Mouse (Mus musculus) C2C12 (cell line): ENCODE data around the gene Sav1. TPM values are rescaled to one million over a fixed set of nuclear protein-coding genes. Genes with fewer than 3 reads are reported as not detected.
A peak's percentile ranks its signal among the peaks of the same experiment; 100 is the strongest.

Experiments
- H3K27me3 ChIP-seq: one replicate; pipeline ENCODE4 v1.6.1; 2011; ENCODE audit not compliant: control insufficient read depth, insufficient read depth, insufficient read length
- H3K36me3 ChIP-seq: one replicate; pipeline ENCODE4 v1.6.1; 2011; ENCODE audit not compliant: control insufficient read depth, insufficient read depth
- H3K4me3 ChIP-seq: one replicate; pipeline ENCODE4 v1.5.1; 2011; ENCODE audit warnings: mild to moderate bottlenecking, control low read depth; ENCODE audit not compliant: poor library complexity, insufficient read depth, severe bottlenecking
- H3K79me2 ChIP-seq: one replicate; pipeline ENCODE4 v1.6.1; 2011; ENCODE audit not compliant: control insufficient read depth, insufficient read depth
- H3K79me3 ChIP-seq: one replicate; pipeline ENCODE4 v1.6.1; 2011; ENCODE audit warnings: low read depth, control low read depth
- H3ac ChIP-seq: one replicate; pipeline ENCODE3; 2011; ENCODE audit warnings: low read depth; ENCODE audit not compliant: control insufficient read depth, insufficient read length
- CEBPB ChIP-seq: IDR thresholded peaks from one replicate; pipeline ENCODE4 v1.6.1; 2011; ENCODE audit warnings: low read depth, mild to moderate bottlenecking, control low read depth, moderate library complexity
- CTCF ChIP-seq: IDR thresholded peaks from one replicate; pipeline ENCODE4 v1.5.1; 2011; ENCODE audit not compliant: control insufficient read depth, insufficient read depth, insufficient read length
- FOSL1 ChIP-seq: IDR thresholded peaks from one replicate; pipeline ENCODE4 v1.8.0; 2011; ENCODE audit warnings: mild to moderate bottlenecking, low read length; ENCODE audit not compliant: poor library complexity, insufficient read depth, severe bottlenecking
- MAX ChIP-seq: IDR thresholded peaks from one replicate; pipeline ENCODE4 v1.6.1; 2011; ENCODE audit warnings: mild to moderate bottlenecking, control low read depth
- MYOD1 ChIP-seq: IDR thresholded peaks from one replicate; pipeline ENCODE4 v1.6.1; 2011; ENCODE audit warnings: low read depth; ENCODE audit not compliant: control insufficient read depth, insufficient read length
- MYOG ChIP-seq: IDR thresholded peaks from one replicate; pipeline ENCODE4 v1.6.1; 2011; ENCODE audit not compliant: control insufficient read depth, insufficient read length; ENCODE audit errors: extremely low read depth
- USF1 ChIP-seq: IDR thresholded peaks from one replicate; pipeline ENCODE4 v1.6.1; 2011; ENCODE audit warnings: low read depth, mild to moderate bottlenecking, control low read depth, moderate library complexity
- polyA plus RNA-seq: library from polyadenylated mRNA; unstranded; fragments of >200 nt; fragmentation: generic; extraction: Trizol; gene quantifications from one replicate; pipeline ENCODE4 v1.2.1, GENCODE M21; 2012; ENCODE audit warnings: missing spikeins

Gene Sav1
- polyA plus RNA-seq, 1 experiment: 25.3 TPM

- Histone ChIP-seq H3ac (no peak overlapping the region), H3K4me3 (no peak overlapping the region), H3K79me2 (no peaks in the 10 kb centered on the region), H3K27me3 (no peaks in the 10 kb centered on the region), H3K79me3 (no peaks in the 10 kb centered on the region), H3K36me3 (peaks cover 42% of the 10 kb centered on the region)
- TF ChIP-seq MAX: no peak
- TF ChIP-seq CTCF: no peak
- TF ChIP-seq CEBPB: no peak
- TF ChIP-seq MYOD1: no peak
- TF ChIP-seq FOSL1: no peak
- no peak for TF ChIP-seq MYOG
- TF ChIP-seq USF1: no peak
Observed at GRCm38 (mm10) chr12:70011681-70012080, 24.9 kb upstream of the Sav1 start.

- Histone ChIP-seq H3ac (no peak overlapping the region), H3K79me3 (no peaks in the 10 kb centered on the region), H3K79me2 (no peaks in the 10 kb centered on the region), H3K36me3 (peaks cover 39% of the 10 kb centered on the region), H3K27me3 (no peaks in the 10 kb centered on the region), H3K4me3 (no peak overlapping the region)
- TF ChIP-seq CTCF (no peak), MYOD1 (no peak), FOSL1 (no peak), CEBPB (no peak), USF1 (no peak), MAX (no peak), MYOG (no peak)
Observed at GRCm38 (mm10) chr12:70010356-70010755, 23.6 kb upstream of the Sav1 start.

GRCm38 (mm10) chr12:70005103-70005502, 18.3 kb upstream of the Sav1 start:
- Histone ChIP-seq H3K36me3 (no peaks in the 10 kb centered on the region), H3ac (no peak overlapping the region), H3K4me3 (no peak overlapping the region), H3K79me3 (no peaks in the 10 kb centered on the region), H3K27me3 (no peaks in the 10 kb centered on the region), H3K79me2 (no peaks in the 10 kb centered on the region)
- no peak for TF ChIP-seq USF1
- TF ChIP-seq CEBPB: no peak
- TF ChIP-seq CTCF: no peak
- TF ChIP-seq FOSL1: no peak
- no peak for TF ChIP-seq MAX
- no peak for TF ChIP-seq MYOG
- TF ChIP-seq MYOD1: no peak

GRCm38 (mm10) chr12:69998186-69998983, 11.6 kb upstream of the Sav1 start:
- Histone ChIP-seq H3K79me3 (no peaks in the 10 kb centered on the region), H3K36me3 (peaks cover 3% of the 10 kb centered on the region), H3K4me3 (no peak overlapping the region), H3ac (no peak overlapping the region), H3K79me2 (no peaks in the 10 kb centered on the region), H3K27me3 (no peaks in the 10 kb centered on the region)
- TF ChIP-seq CTCF: no peak
- peak; percentile 29 for TF ChIP-seq MYOD1

- no peak overlapping the region for H3K4me3 ChIP-seq
- H3K27me3 ChIP-seq: no peaks in the 10 kb centered on the region
- H3K79me3 ChIP-seq: no peaks in the 10 kb centered on the region
- peaks cover 3% of the 10 kb centered on the region for H3K36me3 ChIP-seq
- H3ac ChIP-seq: no peak overlapping the region
- no peaks in the 10 kb centered on the region for H3K79me2 ChIP-seq
- TF ChIP-seq MYOG: no peak
- no peak for TF ChIP-seq CTCF
- TF ChIP-seq USF1: no peak
- TF ChIP-seq MYOD1: no peak
- no peak for TF ChIP-seq FOSL1
- no peak for TF ChIP-seq CEBPB
Observed at GRCm38 (mm10) chr12:69995382-69995781, 8.6 kb upstream of the Sav1 start.

GRCm38 (mm10) chr12:69986241-69986762, 500 bp downstream of the Sav1 start:
- peaks cover 34% of the 10 kb centered on the region for H3K36me3 ChIP-seq
- H3K27me3 ChIP-seq: no peaks in the 10 kb centered on the region
- H3K4me3 ChIP-seq: peak overlapping the region; percentile 84
- peaks cover 54% of the 10 kb centered on the region for H3K79me3 ChIP-seq
- no peak for TF ChIP-seq CEBPB
- TF ChIP-seq MYOD1: no peak
- no peak for TF ChIP-seq MYOG
- TF ChIP-seq USF1: no peak
- no peak for TF ChIP-seq CTCF
- no peak for TF ChIP-seq FOSL1
- no peak for TF ChIP-seq MAX
- peak overlapping the region; percentile 93 for H3ac ChIP-seq
- peaks cover 68% of the 10 kb centered on the region for H3K79me2 ChIP-seq
